Mouse (Mus musculus) bone marrow macrophage, adult 2 months (primary cell): ENCODE measurements around the gene Pttg1. TPM values are rescaled to one million over a fixed set of nuclear protein-coding genes. Genes with fewer than 3 reads are reported as not detected.

Source experiments
- H3K27ac ChIP-seq: 2 replicates; pipeline ENCODE4 v1.5.1; 2012; ENCODE audit warnings: low read depth, low read length; ENCODE audit not compliant: insufficient read depth
- H3K4me1 ChIP-seq: 2 replicates; pipeline ENCODE4 v1.6.1; 2012; ENCODE audit warnings: low read length; ENCODE audit not compliant: control insufficient read depth, insufficient read depth
- H3K4me3 ChIP-seq: 2 replicates; pipeline ENCODE4 v1.5.1; 2012; ENCODE audit warnings: mild to moderate bottlenecking, low read length, moderate library complexity; ENCODE audit not compliant: insufficient read depth
- CTCF ChIP-seq: IDR thresholded peaks from 2 replicates; pipeline ENCODE4 v1.5.1; 2012; ENCODE audit warnings: low read depth, mild to moderate bottlenecking, low read length, moderate library complexity
- POLR2A ChIP-seq: IDR thresholded peaks from 2 replicates; pipeline ENCODE4 v1.6.1; 2012; ENCODE audit warnings: mild to moderate bottlenecking, low read depth, low read length, borderline replicate concordance
- polyA plus RNA-seq: library from polyadenylated mRNA; stranded (reverse); fragments of >200 nt; gene quantifications from 2 replicates; pipeline ENCODE4 v1.2.4, GENCODE M21; 2012; ENCODE audit not compliant: missing spikeins, insufficient read depth, insufficient read length

Gene Pttg1
- polyA plus RNA-seq, 1 experiment, result 60.1 TPM

DNA sequence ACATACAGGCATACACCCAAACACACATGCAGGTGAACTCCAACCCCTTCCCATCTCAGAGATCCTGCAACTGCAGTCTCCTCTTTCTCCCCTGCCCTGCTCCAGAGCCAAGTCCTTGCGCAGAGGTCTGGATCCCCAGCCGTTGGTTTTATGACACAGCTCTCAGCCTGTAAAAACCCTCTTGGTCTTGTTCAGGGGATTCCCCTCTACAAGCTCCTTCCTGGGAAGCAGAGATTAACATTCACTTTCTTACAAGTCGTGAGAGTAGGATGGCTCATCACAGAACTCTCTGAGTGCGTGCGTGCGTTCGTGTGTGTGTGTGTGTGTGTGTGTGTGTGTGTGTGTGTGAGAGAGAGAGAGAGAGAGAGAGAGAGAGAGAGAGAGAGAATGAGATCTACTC lies 15.8 kb downstream of the Pttg1 start:
- peaks cover 20% of the 10 kb centered on the region for H3K4me1 ChIP-seq
- H3K4me3 ChIP-seq, result no peak overlapping the region
- no peak for TF ChIP-seq CTCF
- no peak for TF ChIP-seq POLR2A
- no peak overlapping the region; the same call in 1 of the 2 replicates for H3K27ac ChIP-seq

DNA sequence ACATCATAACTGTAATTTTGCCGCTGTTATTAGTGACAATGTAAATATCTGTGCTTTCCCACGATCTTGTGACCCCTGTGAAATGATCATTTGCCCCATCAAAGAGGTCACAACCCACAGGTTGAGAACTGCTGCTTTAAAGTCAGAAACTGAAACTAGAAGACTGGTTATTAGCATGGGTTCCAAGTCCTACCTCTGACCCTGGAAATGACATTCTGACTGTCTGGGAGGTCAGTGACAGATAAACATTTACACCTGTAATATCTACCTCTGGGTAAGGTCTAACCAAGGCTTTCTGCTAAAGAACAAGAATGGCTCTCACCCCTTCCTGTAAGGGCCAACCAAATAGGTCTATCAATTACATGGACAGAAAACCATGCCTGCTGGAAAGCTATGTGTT lies 17.2 kb downstream of the Pttg1 start:
- no peak overlapping the region for H3K4me3 ChIP-seq
- TF ChIP-seq CTCF (no peak), POLR2A (no peak)
- H3K4me1 ChIP-seq, result peaks cover 20% of the 10 kb centered on the region
- no peak overlapping the region for H3K27ac ChIP-seq

DNA sequence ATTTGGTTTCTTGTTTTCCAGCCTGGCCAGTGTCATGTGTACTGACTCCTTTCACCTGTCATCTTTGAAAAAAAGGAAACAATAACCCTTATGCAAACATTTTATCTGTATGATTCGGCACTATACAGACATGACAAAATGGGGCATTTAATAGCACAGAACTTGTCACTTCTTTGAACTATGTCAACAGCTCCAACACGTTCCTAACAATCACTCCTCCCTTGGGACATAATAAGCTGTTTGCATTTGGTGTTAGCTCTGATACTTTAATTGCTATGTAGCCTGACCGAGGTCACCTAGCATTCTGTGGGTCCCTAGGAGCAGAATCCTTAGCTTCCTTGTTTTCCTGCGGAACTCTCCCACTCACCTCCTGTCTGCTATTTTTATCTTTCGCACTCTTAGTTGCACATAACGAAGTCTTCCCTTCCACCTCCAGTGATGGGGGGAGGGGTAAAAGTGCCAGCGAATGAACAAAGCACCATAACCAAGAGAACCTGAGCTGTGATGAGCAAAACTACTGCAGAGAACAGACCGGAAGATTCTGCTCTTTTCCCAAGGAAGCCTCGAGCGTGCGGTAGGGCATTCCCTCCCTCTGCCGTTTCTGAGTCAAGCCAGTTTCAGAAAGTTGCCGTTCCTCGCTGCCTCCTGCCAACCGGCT lies 21.8 kb downstream of the Pttg1 start:
- no peak overlapping the region for H3K27ac ChIP-seq
- TF ChIP-seq CTCF (no peak), POLR2A (no peak)
- peaks cover 5% of the 10 kb centered on the region; the same call in 1 of the 2 replicates for H3K4me1 ChIP-seq
- no peak overlapping the region for H3K4me3 ChIP-seq

DNA sequence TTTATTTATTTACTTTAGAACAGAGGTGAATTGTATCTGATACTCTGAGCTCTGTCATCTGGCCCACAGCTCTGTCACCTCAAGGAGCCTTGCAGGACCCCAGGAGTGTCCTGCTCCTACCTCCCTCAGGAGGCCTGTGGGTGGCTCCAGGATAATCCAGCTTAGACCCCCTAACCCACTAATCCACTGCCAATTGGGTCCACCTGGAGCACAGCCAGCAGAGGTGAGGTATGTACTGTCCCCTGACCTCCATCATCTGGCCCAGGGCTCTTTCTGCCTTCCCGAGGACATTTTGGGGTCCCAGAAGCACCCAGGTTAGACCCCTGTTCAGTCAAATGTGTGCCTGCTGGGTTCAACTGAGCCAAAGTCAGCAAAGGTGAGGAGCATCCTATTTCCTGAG lies 25.9 kb downstream of the Pttg1 start:
- Histone ChIP-seq H3K27ac (no peak overlapping the region), H3K4me3 (no peak overlapping the region), H3K4me1 (peaks cover 21% of the 10 kb centered on the region)
- TF ChIP-seq POLR2A (no peak), CTCF (no peak)

DNA sequence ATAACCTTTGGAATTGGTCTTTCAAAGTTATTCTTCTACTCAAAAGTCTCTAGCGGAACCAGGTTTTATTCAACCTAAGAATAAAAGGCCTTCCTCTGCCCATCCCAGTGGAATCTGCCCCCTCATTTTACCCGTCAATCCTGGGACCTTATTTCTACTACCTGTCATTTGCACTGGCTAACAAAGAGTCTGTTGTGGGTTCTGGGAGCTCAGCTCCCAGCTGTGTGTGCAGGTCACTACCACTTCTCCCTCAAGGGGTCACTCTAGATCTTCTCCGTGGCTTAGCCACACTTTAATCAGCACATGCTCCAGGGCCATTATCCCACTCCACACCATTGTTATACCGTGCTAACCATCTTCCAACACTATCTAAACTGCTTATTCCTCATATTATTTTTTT lies 26.8 kb downstream of the Pttg1 start:
- TF ChIP-seq POLR2A (no peak), CTCF (peak; percentile 17; the same call in 1 of the 2 replicates)
- H3K27ac ChIP-seq, result no peak overlapping the region
- no peak overlapping the region for H3K4me3 ChIP-seq
- H3K4me1 ChIP-seq, result peaks cover 28% of the 10 kb centered on the region

DNA sequence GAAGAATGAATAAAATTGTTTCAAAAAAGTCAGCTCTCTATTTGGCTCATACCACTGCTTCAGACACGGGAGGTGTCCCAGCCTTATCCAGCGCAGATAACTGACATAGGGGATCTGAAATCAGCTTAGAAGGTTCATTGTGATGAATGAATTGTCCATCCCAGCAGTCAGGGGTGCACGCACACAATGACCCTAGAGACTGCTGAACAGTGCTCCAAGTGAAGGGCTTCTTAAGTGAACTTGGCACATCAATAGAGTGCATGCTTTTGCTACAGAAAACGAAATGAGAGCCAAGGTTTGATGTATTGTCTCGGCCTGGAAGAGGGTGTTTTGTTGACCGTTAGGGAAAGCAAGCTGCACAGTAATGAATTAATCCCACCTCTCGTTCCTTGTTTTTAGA lies 29.4 kb downstream of the Pttg1 start:
- TF ChIP-seq POLR2A, result no peak
- no peak for TF ChIP-seq CTCF
- peaks cover 43% of the 10 kb centered on the region for H3K4me1 ChIP-seq
- H3K27ac ChIP-seq, result no peak overlapping the region
- no peak overlapping the region for H3K4me3 ChIP-seq

DNA sequence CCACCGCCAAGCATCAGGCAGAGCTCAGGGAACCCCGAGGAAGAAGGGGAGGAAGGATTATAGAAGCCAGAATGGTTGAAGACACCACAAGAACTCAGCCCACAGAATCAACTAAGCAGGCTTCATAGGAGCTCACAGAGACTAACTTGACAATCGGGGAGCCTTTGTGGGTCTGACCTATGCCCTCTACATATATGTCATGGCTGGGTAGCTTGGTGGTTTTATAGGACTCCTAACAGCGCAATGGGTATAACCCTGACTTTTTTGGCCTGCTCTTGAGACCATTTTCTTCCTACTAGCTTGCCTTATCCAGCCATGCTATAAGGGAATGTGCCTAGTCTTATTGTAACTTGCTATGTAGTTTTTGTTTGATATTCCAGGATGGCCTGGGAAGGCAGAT lies 29.8 kb downstream of the Pttg1 start:
- TF ChIP-seq CTCF, result no peak
- H3K4me3 ChIP-seq, result no peak overlapping the region
- peak overlapping the region; percentile 62 for H3K27ac ChIP-seq
- peaks cover 43% of the 10 kb centered on the region for H3K4me1 ChIP-seq

DNA sequence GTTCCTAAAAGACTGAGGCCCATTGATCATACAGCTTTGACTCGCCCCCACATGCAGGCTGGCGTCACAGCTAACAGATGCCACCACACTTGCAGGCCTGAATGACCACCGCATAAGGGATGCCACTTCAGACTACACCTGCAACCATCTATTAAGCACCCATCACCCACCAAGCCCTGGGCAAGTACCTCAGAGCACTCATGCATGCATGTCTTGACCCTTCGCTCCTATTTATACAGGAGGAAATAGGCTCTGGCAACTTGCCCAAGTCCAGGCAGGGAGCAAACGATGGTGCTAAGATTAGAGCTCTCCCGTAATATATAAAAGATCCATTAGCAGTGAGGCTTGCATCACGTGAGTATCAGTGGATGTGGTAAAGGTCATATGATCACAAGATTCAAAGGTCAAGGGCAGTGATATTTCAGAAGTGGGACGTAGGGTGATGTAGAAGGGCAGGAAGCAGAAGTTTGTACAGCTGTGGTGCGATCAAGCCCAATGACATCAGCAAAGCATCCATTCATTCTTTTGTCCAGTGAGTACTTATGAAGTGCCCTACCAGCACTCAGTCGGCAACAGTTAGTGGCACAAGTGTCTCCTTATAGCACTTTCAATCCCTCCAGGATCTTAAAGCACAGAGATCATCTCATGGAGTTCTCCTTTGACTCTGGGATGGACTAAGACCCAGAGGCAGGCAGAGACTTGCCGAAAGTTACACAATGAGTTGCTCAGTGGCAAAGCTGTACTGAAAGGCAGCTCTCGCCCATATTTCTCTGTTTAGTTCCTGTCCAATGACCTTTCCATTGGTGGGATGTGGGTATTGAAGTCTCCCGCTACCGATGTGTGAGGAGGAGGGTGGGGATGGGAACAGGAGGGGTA lies 30.7 kb downstream of the Pttg1 start:
- Histone ChIP-seq H3K27ac (peak overlapping the region; percentile 70), H3K4me1 (peaks cover 41% of the 10 kb centered on the region), H3K4me3 (no peak overlapping the region)
- TF ChIP-seq POLR2A (no peak), CTCF (no peak)

DNA sequence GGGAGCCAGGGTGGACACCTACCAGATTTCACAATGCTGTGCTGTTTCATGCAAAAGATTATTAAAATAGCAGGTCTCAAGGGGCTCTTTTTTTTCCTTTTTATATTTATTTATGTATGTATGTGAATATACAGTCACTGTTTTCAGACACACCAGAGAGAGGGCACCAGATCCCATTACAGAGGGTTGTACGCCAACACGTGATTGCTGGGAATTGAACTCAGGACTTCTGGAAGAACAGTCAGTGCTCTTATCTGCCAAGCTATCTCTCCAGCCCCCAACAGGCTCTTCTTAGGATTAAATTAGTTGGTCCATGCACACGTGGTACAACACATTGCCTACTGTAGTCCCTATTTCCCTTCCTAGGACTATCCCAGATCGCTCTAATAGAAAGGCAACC lies 32.7 kb downstream of the Pttg1 start:
- Histone ChIP-seq H3K4me1 (peaks cover 47% of the 10 kb centered on the region), H3K27ac (no peak overlapping the region), H3K4me3 (no peak overlapping the region)
- TF ChIP-seq POLR2A (no peak), CTCF (no peak)

DNA sequence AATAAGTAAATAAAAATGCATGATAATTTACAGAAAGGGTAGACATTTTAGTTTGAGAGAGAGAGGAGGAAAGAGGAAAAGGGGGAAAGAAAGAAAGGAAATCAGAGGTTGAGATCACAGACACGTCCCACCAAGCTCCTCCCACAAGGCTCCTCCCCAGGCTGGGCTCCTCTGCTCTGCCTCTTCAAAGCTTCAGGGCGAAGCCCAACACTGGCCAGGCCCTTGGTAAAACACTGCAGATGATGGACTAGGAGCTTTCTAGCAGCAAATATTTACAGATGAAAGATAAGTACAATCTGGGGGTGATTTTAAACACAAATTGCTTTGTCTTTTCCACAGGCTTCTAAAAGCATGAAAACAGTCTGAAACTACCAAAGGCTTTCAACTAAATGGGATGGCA lies 33.3 kb downstream of the Pttg1 start:
- no peak overlapping the region for H3K4me3 ChIP-seq
- TF ChIP-seq CTCF (no peak), POLR2A (no peak)

More for the DNA sequence above, 33.3 kb downstream of the Pttg1 start:
- no peak overlapping the region for H3K27ac ChIP-seq
- H3K4me1 ChIP-seq, result peaks cover 53% of the 10 kb centered on the region
